Mouse (Mus musculus): ENCODE results near the gene Ephb6. TPM values are rescaled to one million over a fixed set of nuclear protein-coding genes. Genes with fewer than 3 reads are reported as not detected.
"Not testable (repeated sequence)": the region's sequence is repeated elsewhere in the genome, so short reads cannot be mapped to it uniquely, and the experiment has no call there.

Gene Ephb6
- polyA plus RNA-seq, 1 experiment, result 277 TPM

DNA sequence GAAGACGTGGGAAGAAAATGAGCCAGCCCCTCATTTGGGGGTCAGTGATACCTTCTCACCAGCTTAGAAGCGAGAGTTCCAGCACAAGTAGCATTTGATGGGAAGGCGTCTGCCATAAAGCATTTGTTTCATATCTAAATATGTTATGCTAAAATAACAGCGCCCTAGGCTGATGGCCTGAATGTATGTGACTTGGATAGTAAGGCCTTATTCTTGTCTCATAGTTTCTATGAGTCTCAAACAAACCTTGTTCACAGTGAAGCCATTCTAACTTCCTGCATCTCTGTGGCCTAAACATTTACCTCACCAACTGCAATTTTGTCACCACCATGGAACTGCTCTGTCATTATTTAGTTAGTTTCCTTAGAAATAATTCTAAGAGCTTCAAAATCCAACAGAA is 42.7 kb upstream of the Ephb6 start:
- no peak overlapping the region for H3K4me3 ChIP-seq (ENCODE audit: control insufficient read depth, insufficient read depth, low read length)
- DNase-seq, result no peak
- 97% methylated on average over 4 of the region's 4 CpGs for WGBS
- no peaks in the 10 kb centered on the region for H3K27me3 ChIP-seq (ENCODE audit: control insufficient read depth, insufficient read depth, low read length)
- H3K36me3 ChIP-seq (ENCODE audit: control insufficient read depth, insufficient read depth, low read length), result peaks cover 3% of the 10 kb centered on the region
- peaks cover 6% of the 10 kb centered on the region for H3K4me1 ChIP-seq (replicated peaks; ENCODE audit: control insufficient read depth, insufficient read depth, low read length)
- H3K27ac ChIP-seq (ENCODE audit: control insufficient read depth, insufficient read depth, low read length), result peak overlapping the region; percentile 50
- TF ChIP-seq CTCF (IDR thresholded peaks at IDR 0.05; ENCODE audit: borderline replicate concordance, control insufficient read depth, extremely low read depth, insufficient read depth, low read length, poor library complexity) (no peak), POLR2A (IDR thresholded peaks at IDR 0.05; ENCODE audit: control insufficient read depth, extremely low read depth, insufficient read depth, low read length, poor library complexity) (no peak)

DNA sequence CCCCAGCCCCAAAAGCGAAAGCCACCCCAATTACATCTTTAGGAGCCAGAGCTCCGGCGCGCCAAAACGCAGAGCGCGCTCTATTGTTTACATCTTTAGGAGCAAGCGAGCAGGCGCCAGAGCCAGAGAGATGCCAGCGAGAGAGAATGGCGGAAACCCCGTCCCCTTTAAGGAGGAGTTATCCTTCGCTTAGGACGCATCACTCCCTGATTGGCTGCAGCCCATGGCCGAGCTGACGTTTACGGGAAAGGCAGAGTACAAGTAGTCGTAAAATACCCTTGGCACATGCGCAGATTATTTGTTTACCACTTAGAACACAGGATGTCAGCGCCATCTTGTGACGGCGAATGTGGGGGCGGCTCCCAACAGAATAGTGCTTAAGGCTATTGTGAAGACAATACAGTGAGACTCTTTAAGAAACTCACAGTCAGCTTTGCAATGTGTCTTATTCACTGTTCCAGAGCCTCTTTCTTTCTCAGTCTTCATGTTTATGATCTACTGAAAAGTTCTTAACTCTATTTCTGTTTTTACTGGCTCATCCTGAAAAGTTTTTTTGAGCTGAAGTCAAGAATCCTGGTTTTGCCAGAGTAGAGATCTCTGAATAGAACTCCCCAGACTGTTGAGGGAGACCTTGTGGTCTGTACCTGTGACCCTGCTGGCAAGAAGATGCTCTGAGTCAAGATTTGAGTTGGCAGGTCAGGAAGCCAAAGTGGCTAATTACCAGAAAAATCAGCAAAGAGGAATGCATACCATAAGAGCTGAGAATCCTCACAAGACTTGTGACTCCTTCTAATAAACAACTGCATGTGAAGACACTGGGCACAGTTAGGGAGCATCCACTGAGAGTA is 42.0 kb upstream of the Ephb6 start:
- not testable (repeated sequence) for H3K27ac ChIP-seq (ENCODE audit: control insufficient read depth, insufficient read depth, low read length); DNase-seq; H3K4me3 ChIP-seq (ENCODE audit: control insufficient read depth, insufficient read depth, low read length); H3K27me3 ChIP-seq (ENCODE audit: control insufficient read depth, insufficient read depth, low read length); H3K4me1 ChIP-seq (replicated peaks; ENCODE audit: control insufficient read depth, insufficient read depth, low read length); H3K36me3 ChIP-seq (ENCODE audit: control insufficient read depth, insufficient read depth, low read length)
- WGBS, result 92% methylated on average over 6 of the region's 23 CpGs

DNA sequence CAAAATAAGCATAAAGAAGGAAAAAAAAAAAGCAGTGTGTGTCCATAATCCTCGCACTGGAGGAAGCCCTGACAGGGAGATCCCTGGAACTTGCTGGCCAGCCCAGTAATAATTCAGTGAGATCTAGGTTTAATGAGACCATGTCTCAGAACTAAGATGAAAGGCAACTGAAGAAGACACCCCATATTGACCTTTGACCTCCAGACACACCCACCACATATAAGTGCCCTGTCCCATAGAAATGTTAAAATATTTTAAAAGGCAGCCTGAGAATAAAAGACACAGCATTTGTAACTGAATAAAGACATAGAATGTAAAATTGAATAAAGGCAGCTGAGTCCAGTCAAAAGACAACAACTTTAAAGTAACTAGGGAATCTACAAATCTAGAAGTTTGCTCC is 40.0 kb upstream of the Ephb6 start:
- Histone ChIP-seq H3K36me3 (ENCODE audit: control insufficient read depth, insufficient read depth, low read length) (peaks cover 13% of the 10 kb centered on the region), H3K4me3 (ENCODE audit: control insufficient read depth, insufficient read depth, low read length) (no peak overlapping the region), H3K27me3 (ENCODE audit: control insufficient read depth, insufficient read depth, low read length) (no peaks in the 10 kb centered on the region), H3K27ac (ENCODE audit: control insufficient read depth, insufficient read depth, low read length) (no peak overlapping the region), H3K4me1 (replicated peaks; ENCODE audit: control insufficient read depth, insufficient read depth, low read length) (peaks cover 6% of the 10 kb centered on the region)
- TF ChIP-seq POLR2A (IDR thresholded peaks at IDR 0.05; ENCODE audit: control insufficient read depth, extremely low read depth, insufficient read depth, low read length, poor library complexity) (no peak), CTCF (IDR thresholded peaks at IDR 0.05; ENCODE audit: borderline replicate concordance, control insufficient read depth, extremely low read depth, insufficient read depth, low read length, poor library complexity) (no peak)
- no peak for DNase-seq
- WGBS, result 98% methylated on average over 1 of the region's 1 CpGs

DNA sequence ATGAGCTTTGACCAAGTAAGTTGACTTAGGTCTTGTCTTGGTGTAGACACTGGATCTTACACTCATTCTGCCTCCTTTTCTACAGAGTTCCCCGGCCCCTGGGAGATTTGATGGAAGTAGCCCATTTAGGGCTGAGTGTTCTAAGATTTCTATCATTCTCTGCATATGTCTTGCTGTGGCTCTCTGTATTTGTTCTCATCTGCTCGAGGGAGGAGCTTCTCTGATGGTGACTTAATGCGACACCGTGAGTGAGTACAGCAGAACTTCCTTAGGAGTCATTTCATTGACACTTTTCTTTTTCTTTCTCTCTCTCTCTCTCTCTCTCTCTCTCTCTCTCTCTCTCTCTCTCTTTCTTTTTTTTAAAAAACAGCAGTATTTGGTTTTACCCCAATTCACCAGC is 38.3 kb upstream of the Ephb6 start:
- no peaks in the 10 kb centered on the region for H3K27me3 ChIP-seq (ENCODE audit: control insufficient read depth, insufficient read depth, low read length)
- DNase-seq, result no peak
- no peak overlapping the region for H3K4me3 ChIP-seq (ENCODE audit: control insufficient read depth, insufficient read depth, low read length)
- H3K4me1 ChIP-seq (replicated peaks; ENCODE audit: control insufficient read depth, insufficient read depth, low read length), result no peaks in the 10 kb centered on the region; the same call in 1 of the 2 replicates
- 84% methylated on average over 4 of the region's 4 CpGs for WGBS
- TF ChIP-seq CTCF (IDR thresholded peaks at IDR 0.05; ENCODE audit: borderline replicate concordance, control insufficient read depth, extremely low read depth, insufficient read depth, low read length, poor library complexity) (no peak), POLR2A (IDR thresholded peaks at IDR 0.05; ENCODE audit: control insufficient read depth, extremely low read depth, insufficient read depth, low read length, poor library complexity) (no peak)
- peaks cover 13% of the 10 kb centered on the region for H3K36me3 ChIP-seq (ENCODE audit: control insufficient read depth, insufficient read depth, low read length)
- no peak overlapping the region for H3K27ac ChIP-seq (ENCODE audit: control insufficient read depth, insufficient read depth, low read length)

DNA sequence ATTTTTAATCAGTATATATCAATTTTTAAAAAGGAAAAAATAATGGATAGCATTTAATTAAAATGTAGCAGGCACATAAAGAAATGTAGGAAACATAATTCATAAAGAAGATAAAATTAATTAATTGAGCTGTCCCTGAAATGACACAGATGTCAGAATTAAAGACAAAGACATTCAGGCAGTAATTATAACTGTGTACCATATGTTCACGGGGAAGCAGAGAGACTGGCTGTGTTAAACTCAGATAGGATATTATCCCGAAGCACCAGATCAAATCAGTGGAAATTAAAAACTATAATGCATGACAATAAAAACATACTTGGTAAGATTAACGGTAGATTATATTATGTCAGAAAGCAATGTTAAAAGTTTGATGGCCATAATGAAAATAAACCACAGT is 36.2 kb upstream of the Ephb6 start:
- Histone ChIP-seq H3K27me3 (ENCODE audit: control insufficient read depth, insufficient read depth, low read length) (no peaks in the 10 kb centered on the region), H3K36me3 (ENCODE audit: control insufficient read depth, insufficient read depth, low read length) (peaks cover 13% of the 10 kb centered on the region), H3K4me1 (replicated peaks; ENCODE audit: control insufficient read depth, insufficient read depth, low read length) (no peaks in the 10 kb centered on the region), H3K27ac (ENCODE audit: control insufficient read depth, insufficient read depth, low read length) (no peak overlapping the region), H3K4me3 (ENCODE audit: control insufficient read depth, insufficient read depth, low read length) (no peak overlapping the region)
- no peak for DNase-seq
- TF ChIP-seq CTCF (IDR thresholded peaks at IDR 0.05; ENCODE audit: borderline replicate concordance, control insufficient read depth, extremely low read depth, insufficient read depth, low read length, poor library complexity) (no peak), POLR2A (IDR thresholded peaks at IDR 0.05; ENCODE audit: control insufficient read depth, extremely low read depth, insufficient read depth, low read length, poor library complexity) (no peak)
- WGBS, result 94% methylated on average over 3 of the region's 3 CpGs

DNA sequence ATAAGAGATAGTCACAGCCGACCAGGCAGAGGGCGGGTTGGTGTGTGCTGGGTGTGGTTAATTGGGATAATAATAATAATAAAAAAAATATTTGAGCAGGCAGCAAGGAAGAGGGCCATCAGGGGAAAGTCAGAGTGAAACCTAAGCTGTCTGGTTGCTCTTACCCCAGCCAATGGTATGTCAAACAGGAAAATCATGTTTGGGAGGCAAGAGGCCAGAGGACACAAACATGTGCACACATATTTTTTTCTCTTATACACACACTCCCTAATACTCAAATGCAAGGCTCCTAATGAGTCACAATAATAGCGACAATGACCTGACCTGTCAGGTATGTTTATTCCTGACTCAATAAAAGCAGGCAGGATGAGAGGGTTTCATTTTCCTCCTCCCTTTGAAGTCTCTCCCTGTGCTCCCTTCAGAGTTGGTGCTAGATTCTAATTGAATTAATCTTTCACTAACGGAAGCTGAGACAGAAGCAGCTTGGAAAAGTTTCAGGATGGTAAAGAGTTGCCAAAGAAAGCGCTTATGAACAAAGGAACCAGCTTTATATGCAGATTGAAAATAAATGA is 28.7 kb upstream of the Ephb6 start:
- WGBS, result 96% methylated on average over 5 of the region's 5 CpGs
- Histone ChIP-seq H3K36me3 (ENCODE audit: control insufficient read depth, insufficient read depth, low read length) (no peaks in the 10 kb centered on the region), H3K4me3 (ENCODE audit: control insufficient read depth, insufficient read depth, low read length) (no peak overlapping the region), H3K4me1 (replicated peaks; ENCODE audit: control insufficient read depth, insufficient read depth, low read length) (no peaks in the 10 kb centered on the region; the same call in none of the 2 replicates), H3K27me3 (ENCODE audit: control insufficient read depth, insufficient read depth, low read length) (no peaks in the 10 kb centered on the region), H3K27ac (ENCODE audit: control insufficient read depth, insufficient read depth, low read length) (no peak overlapping the region)
- DNase-seq, result no peak
- TF ChIP-seq CTCF (IDR thresholded peaks at IDR 0.05; ENCODE audit: borderline replicate concordance, control insufficient read depth, extremely low read depth, insufficient read depth, low read length, poor library complexity), result no peak
- TF ChIP-seq POLR2A (IDR thresholded peaks at IDR 0.05; ENCODE audit: control insufficient read depth, extremely low read depth, insufficient read depth, low read length, poor library complexity), result no peak
